Comparison of ENCODE assay signal across 9 mouse cellular contexts in genomic region chr6:88736741-88737508, GRCm38 (mm10). TPM values are rescaled to one million over a fixed set of nuclear protein-coding genes. Genes with fewer than 3 reads are reported as not detected.
DNase-seq lines count a peak whose midpoint lies in the region; ATAC-seq and TF ChIP-seq lines count a peak whose summit lies in the region.
"Had no signal": no experiment of that assay in that cellular context is flagged by ENCODE, and none has a peak within 500 bp of the region (broad histone marks: within the 10 kb centered on the region; RNA-seq: fewer than 3 reads in every experiment).

No protein-coding gene starts in this region.

- peaks cover 6% of the 10 kb centered on the region; the same call in 1 of the 2 replicates for H3K36me3 ChIP-seq in lung, embryonic 14.5 days (ENCODE audit: insufficient read depth)
- no peaks in the 10 kb centered on the region for H3K36me3 ChIP-seq in forebrain, embryonic 12.5 days (replicated peaks)

- WGBS in lung, embryonic 14.5 days: 46% methylated on average over 16 of the region's 16 CpGs
- 66% methylated on average over 16 of the region's 16 CpGs for WGBS in lung, adult 2 months
- WGBS in forebrain, embryonic 12.5 days: 81% methylated on average over 16 of the region's 16 CpGs

- peak overlapping the region; percentile 10; the same call in 1 of the 2 replicates for H3K4me2 ChIP-seq in lung, embryonic 14.5 days
- H3K4me2 ChIP-seq in forebrain, embryonic 12.5 days: no peak overlapping the region

- DNase-seq in adrenal gland, postnatal 14 days: peak; percentile 66
- DNase-seq in adrenal gland, adult 8-10 months: no peak
- DNase-seq in lung, embryonic 14.5 days: peak; percentile 78
- DNase-seq in lung, adult 2 months: no peak
- peak; percentile 54 for DNase-seq in kidney, postnatal 14 days
- no peak for DNase-seq in testis, postnatal 14 days (ENCODE audit: low spot score)
- DNase-seq: gastrocnemius, postnatal 25 days had no signal

- no peaks in the 10 kb centered on the region for H3K27me3 ChIP-seq in lung, embryonic 14.5 days (ENCODE audit: insufficient read depth, low read length)
- peaks cover 5% of the 10 kb centered on the region; the same call in 1 of the 2 replicates for H3K27me3 ChIP-seq in forebrain, embryonic 12.5 days

- ATAC-seq in lung, embryonic 14.5 days (ENCODE audit: insufficient read depth): peak; percentile 68
- 0 out of 2 replicates have a peak, but pooled peaks have one; percentile 24 for ATAC-seq in megakaryocyte progenitor cell, adult 5-6 weeks (replicated peaks; ENCODE audit: poor library complexity)
- no peak for ATAC-seq in forebrain, embryonic 12.5 days (ENCODE audit: low FRiP score)

- peaks cover 12% of the 10 kb centered on the region for H3K4me1 ChIP-seq in lung, embryonic 14.5 days (ENCODE audit: insufficient read depth)
- H3K4me1 ChIP-seq in lung, adult 2 months (ENCODE audit: control insufficient read depth, insufficient read depth, low read length): peaks cover 5% of the 10 kb centered on the region; the same call in 1 of the 2 replicates
- H3K4me1 ChIP-seq in forebrain, embryonic 12.5 days: peaks cover 7% of the 10 kb centered on the region; the same call in 1 of the 2 replicates

- H3K9ac ChIP-seq in lung, embryonic 14.5 days: no peak overlapping the region
- H3K9ac ChIP-seq in forebrain, embryonic 12.5 days: no peak overlapping the region

- no peak for TF ChIP-seq CTCF in lung, embryonic 14.5 days (IDR thresholded peaks at IDR 0.05; ENCODE audit: low read depth)
- no peak for TF ChIP-seq CTCF in lung, adult 2 months (IDR thresholded peaks at IDR 0.05; ENCODE audit: insufficient read depth, low read length)

- H3K9me3 ChIP-seq in lung, embryonic 14.5 days (ENCODE audit: low read depth, low read length): no peaks in the 10 kb centered on the region; the same call in 1 of the 2 replicates
- H3K9me3 ChIP-seq in forebrain, embryonic 12.5 days: no peaks in the 10 kb centered on the region

- no peak for TF ChIP-seq POLR2A in lung, adult 2 months (IDR thresholded peaks at IDR 0.05; ENCODE audit: borderline replicate concordance, extremely low read depth, low read depth, low read length)

- H3K4me3 ChIP-seq in lung, embryonic 14.5 days (ENCODE audit: low read depth, low read length): no peak overlapping the region
- H3K4me3 ChIP-seq in lung, adult 2 months (replicated peaks; ENCODE audit: extremely low read depth, low read depth, low read length): no peak overlapping the region
- no peak overlapping the region for H3K4me3 ChIP-seq in forebrain, embryonic 12.5 days (replicated peaks)

- H3K27ac ChIP-seq in lung, embryonic 14.5 days (ENCODE audit: low read depth): peak overlapping the region; percentile 72
- no peak overlapping the region for H3K27ac ChIP-seq in forebrain, embryonic 12.5 days

RNA-seq across cellular contexts. Expression of gene Mgll, which starts 12.7 kb away (rescaled TPM):
- total RNA-seq in adrenal gland, postnatal 14 days (2021): 232 and 279 TPM in 2 replicates
- total RNA-seq in adrenal gland, adult 8-10 months (2022): 100 to 1,000 TPM in 3 of 4 experiments, 10 to 100 TPM in 1; 99.2 to 165 (median 135) TPM
- polyA plus RNA-seq in lung, embryonic 14.5 days (2014; fragmentation: Nextera tagmentation; extraction: Ambion mirVana): 71.5 and 72.4 TPM in 2 replicates
- polyA plus RNA-seq in lung, adult 2 months (2012; rRNA removed): 110 and 128 TPM in 2 replicates
- total RNA-seq in megakaryocyte progenitor cell, adult 5-6 weeks (2015): 1.7 and 1.9 TPM in 2 replicates
- total RNA-seq in megakaryocyte progenitor cell, adult 5-6 weeks (2017): 1.6 and 2.7 TPM in 2 replicates
- 3.5 and 5.5 TPM in 2 replicates for polyA plus RNA-seq in forebrain, embryonic 12.5 days (2016; fragmentation: Nextera tagmentation; extraction: Ambion mirVana)

Comparison
In these comparisons a context has a peak if more than half of its experiments do, and no peak if none do; other contexts are left out.
1. DNase-seq: peak in adrenal gland, postnatal 14 days (single experiment), lung, embryonic 14.5 days (single experiment) and kidney, postnatal 14 days (single experiment); none in adrenal gland, adult 8-10 months (single experiment), lung, adult 2 months (single experiment) and testis, postnatal 14 days (single experiment).
2. RNA of gene Mgll, which starts 12.7 kb away (total RNA-seq): 232 to 279 TPM in adrenal gland, postnatal 14 days and 99.2 to 165 TPM in adrenal gland, adult 8-10 months; 1.6 to 2.7 TPM in megakaryocyte progenitor cell, adult 5-6 weeks; every median in the first group is over 10 times any median in the second.